Mouse (Mus musculus) layer of hippocampus, adult 8-10 months (tissue): ENCODE measurements at regions not wholly inside any gene's neighbourhood (a gene's known extent, or its start where the extent isn't known, plus 50 kb on each side); places are given as distances from the start of the nearest gene placed in this dataset.

Experiments
- DNase-seq, 2 experiments: peaks; one replicate each; pipeline ENCODE4 v3.0.0; 2022; ENCODE audit warnings: low spot score in 2 of 2

DNA sequence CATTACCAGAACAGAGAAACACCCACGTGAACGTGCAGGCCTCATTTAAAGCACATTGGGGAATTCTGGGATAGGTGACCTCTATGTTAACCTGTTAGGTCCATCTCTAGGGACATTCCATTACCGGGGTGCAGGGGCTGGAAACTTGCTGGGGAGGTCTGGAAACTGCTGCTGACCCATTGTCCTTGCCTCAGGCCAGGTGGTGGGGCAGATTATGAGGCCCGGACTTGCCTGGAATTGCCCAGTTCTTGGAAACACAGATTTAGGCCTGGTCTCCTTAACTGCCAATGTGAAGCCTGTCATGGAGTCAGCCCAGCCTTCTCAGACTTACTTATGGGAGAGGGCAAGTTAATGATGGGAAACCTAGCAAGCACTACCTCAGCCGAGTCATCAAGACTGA is 175.3 kb upstream of the Klf7 start:
- no peak for DNase-seq

DNA sequence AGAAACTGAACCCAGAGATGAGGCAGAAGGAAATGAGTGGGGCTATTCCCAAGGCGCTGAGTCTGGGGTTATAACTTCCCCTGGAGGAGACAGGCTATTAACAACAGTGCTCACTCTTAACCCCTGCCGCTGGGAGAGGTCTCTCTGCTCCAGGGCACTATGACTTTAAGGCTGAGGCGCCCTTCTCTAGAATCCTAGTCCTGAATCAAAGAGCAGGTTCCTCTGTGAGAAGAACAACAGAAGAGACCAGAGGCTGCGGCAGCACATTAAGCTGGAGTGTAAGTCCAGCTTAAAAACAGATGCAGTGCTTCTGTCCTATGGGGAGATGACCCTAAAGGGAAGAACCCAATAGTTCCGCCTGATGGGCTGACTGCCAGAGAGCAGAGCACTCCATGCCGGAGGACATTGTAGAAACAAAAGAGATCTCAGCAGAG is 173.4 kb upstream of the Klf7 start:
- DNase-seq = no peak

DNA sequence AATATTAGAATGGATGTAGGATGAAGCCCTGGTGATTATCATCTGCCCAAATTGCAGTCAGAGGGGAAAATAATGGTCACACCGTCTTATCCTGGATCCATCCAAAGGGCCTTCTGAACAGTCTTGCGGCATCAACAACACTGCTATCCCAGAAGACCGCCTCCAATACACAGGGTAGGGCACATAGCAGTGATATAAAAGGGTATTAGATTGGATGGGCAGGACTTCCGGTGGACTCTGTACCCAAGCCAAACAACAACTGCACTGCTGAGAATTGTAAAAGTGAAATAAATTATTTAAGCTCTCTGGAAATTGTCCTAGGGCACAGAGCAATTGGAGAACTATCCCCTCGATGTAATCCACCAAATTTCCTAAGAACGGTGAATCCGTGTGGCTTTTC is 173.0 kb upstream of the Klf7 start:
- no peak for DNase-seq

DNA sequence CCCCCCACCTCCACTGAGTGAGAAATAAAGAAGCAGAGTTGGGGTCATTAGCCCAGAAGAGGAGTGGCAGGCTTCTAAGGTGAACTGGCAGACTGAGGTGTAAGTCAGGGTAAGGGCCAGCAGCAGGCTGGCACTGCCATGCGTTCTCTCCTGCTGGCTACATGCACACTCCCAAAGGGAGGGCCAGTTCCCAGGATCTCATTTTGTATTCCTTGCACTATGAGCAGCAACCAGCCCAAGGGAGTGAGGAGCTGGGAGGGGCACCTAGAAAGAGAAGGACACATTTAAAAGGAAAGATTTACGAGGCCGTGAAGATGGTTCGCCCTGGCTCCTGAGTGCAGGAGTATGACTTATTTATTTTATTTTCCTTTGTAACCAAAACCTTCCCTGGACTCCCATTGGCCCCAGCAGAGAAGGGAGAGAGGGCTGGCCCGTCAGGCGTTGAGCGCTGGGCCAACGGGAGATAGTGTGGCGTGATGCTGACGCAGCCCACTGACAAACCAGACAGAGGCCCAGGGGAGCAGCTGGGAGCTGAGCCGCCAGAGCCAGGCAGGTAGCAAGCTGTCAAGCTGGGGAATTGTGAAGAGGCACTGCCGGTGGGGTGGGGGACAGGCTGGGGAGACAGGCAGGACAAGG is 166.8 kb upstream of the Klf7 start:
- DNase-seq = peak; percentile 49 to 62

DNA sequence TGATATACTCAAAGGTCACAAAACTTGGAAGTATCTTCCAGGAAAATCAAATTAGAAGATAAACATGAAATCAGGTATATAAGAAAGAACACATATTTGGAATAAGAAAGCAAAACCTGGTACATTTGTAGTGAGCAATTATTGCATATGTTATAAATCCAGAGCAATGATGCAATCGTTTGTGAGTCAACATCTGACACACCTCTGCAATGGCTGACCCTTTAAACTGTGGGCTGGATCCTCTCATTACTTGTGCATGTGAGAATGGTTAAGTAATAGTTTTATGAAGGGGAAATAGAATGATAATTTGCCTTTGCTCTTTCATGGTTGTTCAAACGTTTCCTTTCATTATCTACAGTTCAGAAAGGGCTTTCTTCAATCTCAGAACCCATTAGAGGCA is 165.0 kb upstream of the Klf7 start:
- no peak for DNase-seq

DNA sequence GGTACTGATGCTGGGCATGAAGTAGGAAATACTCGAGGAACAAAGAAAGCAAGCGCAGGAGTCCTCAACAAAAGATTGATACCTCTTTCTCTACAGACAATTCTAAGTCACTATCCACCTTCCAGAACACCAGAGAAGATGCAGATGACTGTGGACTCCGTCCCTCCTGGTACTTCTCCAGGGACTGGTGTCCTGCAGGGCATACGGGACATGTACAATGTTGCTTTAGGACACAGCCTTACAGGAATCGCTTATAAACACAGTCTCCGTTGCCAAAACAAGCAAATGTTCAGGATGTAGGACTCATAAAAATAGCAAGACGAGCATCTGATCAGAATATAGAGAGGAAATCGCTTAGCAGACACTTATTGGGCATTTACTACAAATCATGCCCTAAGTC is 162.6 kb upstream of the Klf7 start:
- no peak for DNase-seq

DNA sequence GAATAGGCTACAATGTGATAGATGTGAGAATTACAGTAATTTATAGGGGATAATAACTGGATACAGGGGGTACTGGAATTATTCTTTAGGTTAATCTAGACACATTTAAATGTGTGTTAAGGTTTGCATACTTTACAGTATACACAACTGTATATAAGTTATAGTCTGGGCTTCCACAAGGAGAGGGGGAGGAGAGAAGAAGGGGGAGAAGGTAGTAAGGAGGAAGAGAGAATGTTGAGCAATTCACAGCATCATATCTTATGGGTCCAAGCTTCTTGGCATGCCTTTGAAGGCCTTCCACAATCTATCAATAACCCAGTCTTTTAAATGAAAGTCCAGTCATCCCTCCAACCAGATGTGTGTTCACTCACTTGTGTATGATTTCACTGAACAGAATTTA is 153.8 kb upstream of the Klf7 start:
- no peak for DNase-seq

DNA sequence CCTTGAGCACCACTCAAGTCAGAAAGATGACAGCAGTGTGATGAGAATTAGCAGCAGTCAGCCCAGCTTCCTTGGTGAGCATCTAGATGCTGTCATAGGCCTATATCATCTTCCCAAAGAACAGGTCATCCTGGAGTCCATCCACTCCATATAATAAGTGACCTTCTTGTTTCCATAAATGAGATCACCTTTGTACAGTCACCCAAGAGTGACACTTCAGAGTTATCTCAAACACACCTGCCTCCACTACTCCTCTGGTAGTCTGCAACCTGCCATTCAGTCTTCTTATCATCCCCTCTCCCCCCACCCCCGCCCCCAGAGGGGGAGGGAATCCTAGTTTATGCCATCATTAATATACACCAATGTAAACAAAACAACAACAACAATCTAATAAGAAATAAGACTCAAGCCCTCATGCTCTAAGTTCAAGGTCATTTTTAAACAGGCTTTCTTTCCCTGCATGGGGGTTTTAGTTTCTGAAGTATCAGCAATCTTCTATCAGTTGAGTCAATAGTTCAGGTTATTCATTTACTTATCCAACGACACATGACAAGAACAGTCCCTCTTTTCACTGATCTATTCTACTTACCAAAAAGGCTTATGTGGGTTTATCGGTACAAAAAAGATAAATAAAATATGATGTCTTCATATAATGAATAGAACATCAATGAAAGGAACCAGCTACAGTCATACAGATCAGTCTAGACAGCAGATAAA is 153.2 kb upstream of the Klf7 start:
- no peak for DNase-seq

DNA sequence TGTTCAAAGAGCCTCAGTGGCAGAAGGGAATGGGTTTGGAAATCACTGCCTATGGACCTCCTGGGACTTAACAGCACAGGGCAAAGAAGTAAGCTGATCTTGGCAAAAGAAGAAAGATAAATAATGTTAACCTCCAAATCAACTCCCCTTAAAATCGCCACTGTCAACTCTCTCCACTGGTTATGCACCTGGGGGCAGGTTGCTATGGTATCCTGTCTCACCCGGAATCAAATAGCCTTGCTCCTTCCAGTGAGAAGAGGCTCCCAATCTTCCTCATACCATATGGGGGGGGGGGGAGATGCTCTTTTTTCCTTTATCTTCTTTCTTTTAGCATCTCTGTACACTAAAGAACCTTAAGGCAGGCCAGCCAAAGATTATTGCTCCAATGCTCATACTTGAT is 135.2 kb upstream of the Klf7 start:
- DNase-seq = no peak

DNA sequence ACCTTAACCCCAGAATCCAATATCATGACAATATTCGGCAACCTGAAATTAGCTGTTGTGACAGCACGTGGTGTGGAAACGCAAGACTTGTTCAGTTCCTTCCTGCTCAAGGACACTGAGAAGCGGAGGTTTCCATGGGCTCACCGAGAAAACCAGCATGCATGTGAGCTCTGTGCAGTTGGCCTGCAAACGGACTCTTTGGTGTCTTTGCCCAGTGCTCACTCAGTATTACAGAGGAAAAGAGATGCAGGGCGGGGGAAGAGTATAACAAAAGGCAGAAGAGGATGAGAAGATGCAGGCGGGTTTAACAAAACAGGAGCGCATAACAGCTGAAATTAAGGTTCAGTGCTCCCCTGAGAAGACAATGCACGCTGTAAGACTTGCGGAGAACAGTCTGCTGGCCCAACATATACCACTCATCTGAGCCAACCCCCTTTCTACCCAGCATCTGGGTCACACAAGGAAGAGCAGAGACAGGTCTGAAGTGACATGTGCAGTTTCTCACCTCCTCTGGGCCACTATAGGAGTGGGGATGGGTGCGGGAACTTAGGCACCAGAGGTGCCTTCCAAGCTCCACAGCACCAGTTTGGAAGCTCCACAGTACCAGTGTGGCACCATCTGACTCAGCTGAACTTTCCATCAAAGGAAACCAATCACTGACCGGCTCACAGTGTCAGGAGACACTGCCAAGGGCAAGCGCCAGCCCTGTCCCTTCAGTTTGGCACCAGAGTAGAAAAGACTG is 133.6 kb upstream of the Klf7 start:
- peak; percentile 11 to 32 for DNase-seq

DNA sequence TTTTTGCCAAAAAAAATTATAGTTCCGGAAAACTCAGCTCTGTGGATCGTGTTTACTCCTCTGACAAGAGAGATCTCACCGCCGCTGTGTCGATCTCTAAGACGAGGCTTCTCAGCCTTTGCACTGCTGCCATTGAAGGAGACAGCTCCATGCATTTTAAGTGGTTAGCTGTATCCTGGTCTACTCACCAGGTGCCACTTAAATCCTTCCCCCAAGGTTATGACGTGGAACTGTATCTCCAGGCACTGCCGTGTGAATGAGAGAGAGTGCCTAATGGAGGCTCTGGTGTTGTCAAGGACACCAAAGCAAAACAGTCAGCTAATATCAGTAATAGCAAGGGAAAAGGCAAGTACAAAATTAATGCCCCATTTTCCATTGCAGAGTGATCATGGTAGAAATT is 132.6 kb upstream of the Klf7 start:
- DNase-seq = no peak

DNA sequence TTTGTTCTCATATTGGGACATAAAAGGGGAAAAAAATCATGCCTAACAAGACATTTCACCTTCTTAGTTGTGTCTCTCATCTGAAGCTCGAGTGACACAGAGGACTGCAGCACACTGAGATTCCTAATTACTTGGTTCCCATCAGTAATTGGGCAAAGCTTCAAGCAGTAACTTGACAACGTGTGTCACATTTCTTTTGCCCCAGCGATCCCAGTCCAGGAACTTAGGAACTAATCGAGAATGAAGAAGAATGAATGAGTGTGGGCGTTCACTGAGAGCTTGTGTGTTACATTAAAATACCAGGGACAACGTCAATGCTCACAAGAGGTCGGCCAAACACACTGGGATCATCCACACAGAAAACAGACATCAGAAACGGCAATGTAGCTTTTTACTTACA is 131.9 kb upstream of the Klf7 start:
- no peak for DNase-seq

DNA sequence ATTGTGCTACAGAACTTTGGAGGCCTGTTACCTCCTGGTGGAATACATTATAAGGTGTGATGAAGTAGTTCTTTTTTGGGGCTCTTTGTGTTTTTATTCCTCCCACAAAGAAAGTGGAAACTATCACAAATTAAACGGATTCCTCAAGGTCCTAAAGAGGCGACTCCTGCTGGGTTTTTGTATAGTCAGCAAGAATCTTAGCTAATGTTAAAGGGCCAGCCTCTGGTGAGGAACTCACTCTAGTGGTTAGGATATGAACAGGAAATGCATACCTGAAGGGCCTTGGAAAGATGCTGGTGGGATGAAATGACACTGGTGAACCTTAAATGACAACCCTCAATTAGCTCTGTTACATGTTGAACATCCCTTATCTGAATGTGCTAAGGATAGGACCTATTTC is 120.3 kb upstream of the Klf7 start:
- no peak for DNase-seq

DNA sequence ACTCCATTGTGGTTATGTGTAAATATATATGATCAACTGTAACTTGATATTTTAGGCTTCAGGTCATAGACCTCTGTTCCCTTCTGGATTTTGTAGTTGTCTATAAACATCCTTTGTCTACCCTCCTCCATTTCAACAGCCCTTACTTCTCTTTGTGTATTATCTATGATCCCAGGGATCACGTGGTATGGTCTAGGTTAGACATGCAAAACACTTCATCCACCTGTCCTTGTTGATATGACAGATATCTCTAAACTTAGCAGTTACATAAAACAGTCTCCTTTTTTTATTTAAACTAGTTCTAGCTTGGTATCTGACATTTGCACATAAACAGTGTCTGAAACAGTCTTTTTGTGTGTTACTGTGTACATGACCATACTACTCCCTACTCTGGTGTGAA is 107.6 kb upstream of the Klf7 start:
- DNase-seq = no peak

DNA sequence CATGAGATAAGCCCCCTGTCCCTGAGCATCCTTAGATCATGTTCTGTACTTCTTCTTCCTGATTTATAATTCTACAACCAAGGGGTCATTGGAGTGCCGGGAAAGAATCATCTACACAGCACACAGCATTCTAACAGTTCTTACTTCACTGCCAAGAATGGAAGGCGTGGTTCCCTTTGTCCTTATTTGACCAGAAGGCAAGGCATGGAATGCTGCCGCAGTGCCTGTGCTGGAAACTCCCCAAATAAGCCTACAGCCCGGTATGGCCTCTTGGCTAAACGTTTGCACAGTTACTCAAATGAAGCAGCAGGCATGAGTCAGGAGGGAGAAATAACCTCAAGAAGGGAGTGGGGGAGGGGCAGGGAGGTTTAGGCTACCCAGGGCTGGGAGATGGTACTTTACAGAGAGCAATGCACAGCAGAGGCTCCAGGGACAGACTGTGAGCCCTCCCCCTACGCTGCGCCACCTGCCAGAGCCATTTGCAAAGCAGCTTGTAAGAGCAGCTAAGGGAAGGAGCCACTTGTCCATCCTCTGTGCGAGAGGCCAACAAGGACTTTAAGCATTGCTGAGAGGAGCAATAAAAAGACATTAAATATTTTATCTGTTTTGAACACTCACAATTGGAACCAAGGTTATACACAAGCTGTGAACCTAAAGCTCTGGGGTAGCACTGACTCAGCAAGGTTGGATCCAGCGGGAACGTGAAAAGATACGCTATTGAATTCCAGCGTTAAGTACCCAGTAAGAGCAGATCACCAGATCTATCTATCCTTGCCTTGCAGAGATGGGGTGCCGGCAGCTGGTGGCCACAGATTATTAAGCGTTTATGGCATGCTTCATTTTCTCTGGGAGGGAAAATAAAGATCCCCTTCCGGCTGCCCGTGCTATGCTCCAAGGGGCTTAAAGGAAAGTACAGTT is 104.2 kb upstream of the Klf7 start:
- peak; percentile 52 to 60 for DNase-seq

DNA sequence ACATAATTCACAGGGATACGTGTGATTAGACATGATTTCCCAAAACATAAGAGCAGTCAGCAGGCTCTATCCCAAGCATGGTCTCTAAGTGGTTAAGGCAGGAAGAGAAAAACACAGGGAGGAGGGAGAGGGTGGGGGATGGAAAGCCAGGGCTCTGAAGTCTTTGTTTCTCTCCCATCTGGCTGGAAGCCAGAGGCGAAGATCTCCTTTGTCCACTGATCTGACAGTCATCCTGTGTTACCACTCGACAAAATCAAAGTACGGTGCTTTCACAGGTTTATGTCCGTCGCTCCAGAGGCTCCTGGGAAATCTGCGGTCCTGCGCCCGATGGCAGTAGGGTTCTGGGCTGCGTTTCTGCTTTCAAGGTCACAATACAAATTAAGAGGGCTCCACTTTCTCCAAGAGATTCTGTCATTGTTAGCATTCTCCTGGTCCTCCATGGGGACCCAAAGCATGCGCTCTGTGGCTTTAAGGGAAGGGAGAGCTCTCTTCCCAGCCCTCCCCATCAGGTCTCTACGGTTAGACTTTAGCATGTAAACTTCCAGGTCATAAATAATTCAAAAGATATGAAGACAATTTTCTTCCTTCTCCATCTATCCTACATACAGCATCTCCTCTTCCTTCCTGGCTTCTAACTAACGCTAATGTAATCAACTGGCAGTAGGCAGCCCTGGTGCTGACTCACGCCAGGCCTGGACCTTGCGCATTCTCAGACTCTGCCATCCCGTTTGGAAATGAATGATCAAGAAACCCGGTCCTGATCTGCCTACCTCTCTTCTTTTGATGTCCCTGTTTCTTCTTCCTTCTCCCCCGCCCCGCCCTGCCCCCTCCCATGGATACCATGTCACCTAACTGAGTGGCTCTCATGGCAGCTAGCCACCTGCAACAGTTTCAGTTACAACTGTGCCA is 102.0 kb upstream of the Klf7 start:
- peak in 1 of 2 experiments; percentile 13 for DNase-seq

DNA sequence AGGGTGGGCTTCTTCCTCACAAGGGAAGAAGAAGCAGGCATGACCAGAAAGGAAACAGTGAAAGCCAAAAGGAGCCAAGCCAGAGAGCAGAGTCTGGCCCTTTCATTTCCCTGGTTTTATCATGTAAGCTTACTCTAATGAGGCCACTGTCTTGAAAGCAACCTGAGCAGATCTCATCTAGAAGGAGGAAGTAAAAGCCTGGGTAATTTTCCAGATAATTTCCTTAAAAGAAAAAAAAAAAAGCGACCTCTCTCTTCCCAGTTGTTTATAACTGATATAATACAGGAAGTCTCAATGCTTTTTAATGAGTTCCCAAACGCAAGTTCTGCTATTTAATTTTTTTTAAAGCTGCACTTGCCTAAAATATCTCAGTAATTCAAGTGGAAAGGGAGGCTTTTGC is 100.4 kb upstream of the Klf7 start:
- no peak for DNase-seq

DNA sequence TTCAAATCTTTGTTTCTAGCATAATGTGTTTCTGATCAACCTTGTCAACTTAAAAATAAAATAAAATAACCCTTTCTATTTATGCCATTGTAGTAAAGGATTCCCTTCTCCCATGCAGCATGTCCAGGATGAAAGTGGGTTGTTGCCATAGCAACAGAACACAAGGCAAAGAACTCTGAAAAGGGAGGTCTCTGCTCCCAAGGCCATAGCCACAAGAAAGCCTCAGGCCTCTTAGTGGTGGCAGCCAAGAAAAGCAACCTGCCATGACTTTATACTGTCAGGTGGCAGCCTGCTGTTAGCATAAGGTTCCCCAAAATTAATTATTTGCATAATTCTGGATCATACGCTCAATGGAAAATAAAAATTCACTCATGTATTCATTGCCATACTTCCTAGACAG is 98.4 kb upstream of the Klf7 start:
- no peak for DNase-seq

DNA sequence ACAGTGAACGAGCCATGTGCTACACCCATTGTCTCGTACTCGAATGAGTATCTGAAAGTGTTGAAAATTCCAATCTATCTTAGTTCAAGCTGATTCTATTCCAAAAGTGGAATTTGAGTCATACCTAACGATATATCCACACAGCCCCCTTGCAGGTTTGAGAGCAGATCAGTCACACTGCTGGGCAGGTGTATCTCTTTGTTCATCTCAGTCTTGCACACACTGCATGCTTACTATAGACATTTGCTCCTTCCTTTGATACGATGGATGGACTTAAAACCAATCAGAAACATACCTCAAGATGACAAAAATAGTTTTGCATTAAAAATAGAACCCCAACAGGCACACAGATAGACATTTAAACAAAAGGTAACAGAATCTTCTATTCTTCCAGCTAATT is 98.0 kb upstream of the Klf7 start:
- DNase-seq = no peak

DNA sequence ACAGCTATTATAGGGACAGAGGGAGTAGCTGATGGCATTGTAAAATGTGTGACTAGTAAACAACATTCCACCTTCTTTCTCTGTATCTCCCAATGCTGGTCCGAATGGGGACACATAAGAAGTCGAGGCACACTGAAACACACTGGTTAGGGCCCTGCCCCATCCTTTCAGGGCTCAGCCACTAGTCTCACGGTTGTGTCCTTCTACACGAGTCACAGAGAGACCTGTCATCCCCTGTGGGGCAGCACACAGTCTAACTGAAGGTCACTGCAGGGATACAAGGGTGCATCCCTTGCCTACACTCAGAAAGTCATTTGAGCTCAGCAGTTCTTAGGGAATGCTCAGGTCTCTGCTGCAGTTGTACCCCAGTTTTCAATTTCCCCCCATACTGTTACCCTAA is 93.6 kb upstream of the Klf7 start:
- DNase-seq = no peak

DNA sequence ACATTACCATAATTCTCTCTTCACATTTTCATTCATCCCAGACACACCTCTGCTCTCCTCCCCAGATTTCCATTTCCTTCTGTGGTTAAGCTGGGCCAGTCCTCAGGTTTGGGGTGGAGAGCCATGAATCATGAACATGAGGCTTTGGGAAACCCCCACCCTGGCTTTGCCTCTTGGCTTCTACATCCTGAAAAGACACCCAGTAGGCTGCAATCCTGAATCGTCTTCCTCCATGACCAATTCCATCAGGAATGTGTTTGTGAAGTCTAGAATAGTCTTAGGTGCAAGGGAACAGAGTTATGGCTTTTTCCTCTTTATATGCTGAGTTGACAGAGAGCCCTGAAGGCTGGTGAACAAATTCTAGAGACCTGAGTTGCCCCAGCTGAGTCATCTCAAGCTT is 87.0 kb upstream of the Klf7 start:
- no peak for DNase-seq
